Comparison of ENCODE assay signal across 12 mouse cellular contexts in the genomic region with DNA sequence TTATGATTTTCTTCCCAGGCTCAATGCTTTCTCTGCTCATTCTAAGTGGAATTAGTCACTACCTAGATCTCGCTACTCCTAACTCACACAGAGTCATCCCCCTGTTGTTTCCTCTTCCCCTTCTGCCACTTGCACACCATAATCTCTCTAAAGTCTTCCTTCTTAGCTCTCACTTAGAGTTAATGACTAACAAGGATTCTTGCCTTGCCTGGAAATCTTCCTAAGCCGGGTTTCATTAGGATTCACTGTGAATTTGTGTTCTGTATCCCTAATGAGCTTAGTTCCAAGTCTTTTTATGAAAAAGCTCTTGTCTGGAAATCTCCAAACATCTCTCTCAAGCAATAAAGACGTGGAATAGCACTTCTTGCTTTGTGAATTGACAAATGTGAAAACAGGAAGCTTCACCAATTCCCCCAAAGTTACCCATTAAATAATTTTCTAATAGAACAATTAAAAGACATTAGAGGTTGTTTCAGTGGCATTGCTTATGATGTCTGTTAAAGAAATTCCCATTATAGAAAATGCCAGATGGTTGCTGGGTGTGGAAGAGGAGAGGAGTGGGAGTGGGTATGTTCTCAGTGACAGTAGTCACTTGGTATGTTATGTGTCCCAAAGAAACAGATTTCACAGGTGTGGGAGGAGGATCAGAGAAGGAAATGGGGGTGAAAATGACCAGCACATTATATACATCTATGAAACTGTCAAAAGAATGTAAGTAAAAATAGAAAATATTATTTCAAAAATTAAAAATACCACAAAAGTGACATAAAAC.
"Had no signal": no experiment of that assay in that cellular context is flagged by ENCODE, and none has a peak within 500 bp of the region (broad histone marks: within the 10 kb centered on the region; RNA-seq: fewer than 3 reads in every experiment).

No protein-coding gene starts in this region.

- DNase-seq: kidney, adult 18-20 months; kidney, adult 9 months; kidney, postnatal 14 days; kidney, postnatal 4 days; layer of hippocampus, postnatal 36 days; left cerebral cortex, postnatal 4 days; liver, postnatal 0 days; lung, embryonic 14.5 days; thymus, postnatal 25 days had no signal

- ATAC-seq: intestine, embryonic 16.5 days; liver, postnatal 0 days; lung, postnatal 0 days; midbrain, embryonic 15.5 days had no signal
